Mouse (Mus musculus) spleen, postnatal 10 days (tissue): ENCODE data around the gene Mettl24.
"Not testable (repeated sequence)": the region's sequence is repeated elsewhere in the genome, so short reads cannot be mapped to it uniquely, and the experiment has no call there.

ENCODE experiments used
- DNase-seq, 2 experiments: peaks; one replicate each; pipeline ENCODE4 v3.0.0; 2021 to 2022; ENCODE audit warnings: low spot score in 2 of 2

Gene Mettl24

GRCm38 (mm10) chr10:40806221-40806620 is 123.1 kb downstream of the Mettl24 start:
- no peak for DNase-seq

GRCm38 (mm10) chr10:40809411-40809910 is 126.4 kb downstream of the Mettl24 start:
- DNase-seq: not testable (repeated sequence)

GRCm38 (mm10) chr10:40813627-40814026 is 130.5 kb downstream of the Mettl24 start:
- DNase-seq: no peak

GRCm38 (mm10) chr10:40816471-40816870 is 133.4 kb downstream of the Mettl24 start:
- no peak for DNase-seq

- no peak for DNase-seq
Observed at GRCm38 (mm10) chr10:40825952-40826351, 142.9 kb downstream of the Mettl24 start.

GRCm38 (mm10) chr10:40827706-40828105 is 144.6 kb downstream of the Mettl24 start:
- DNase-seq: no peak

- DNase-seq: no peak
Observed at GRCm38 (mm10) chr10:40830312-40830711, 147.2 kb downstream of the Mettl24 start.

GRCm38 (mm10) chr10:40831267-40831666 is 148.2 kb downstream of the Mettl24 start:
- no peak for DNase-seq

GRCm38 (mm10) chr10:40840086-40840485 is 157.0 kb downstream of the Mettl24 start:
- no peak for DNase-seq

- no peak for DNase-seq
Observed at GRCm38 (mm10) chr10:40843841-40844240, 160.8 kb downstream of the Mettl24 start.

GRCm38 (mm10) chr10:40844546-40844945 is 161.5 kb downstream of the Mettl24 start:
- no peak for DNase-seq

- no peak for DNase-seq
Observed at GRCm38 (mm10) chr10:40845626-40846025, 162.5 kb downstream of the Mettl24 start.

GRCm38 (mm10) chr10:40847176-40847874 is 164.2 kb downstream of the Mettl24 start:
- DNase-seq: no peak

- DNase-seq: no peak
Observed at GRCm38 (mm10) chr10:40850644-40851043, 167.6 kb downstream of the Mettl24 start.

- DNase-seq: no peak
Observed at GRCm38 (mm10) chr10:40851138-40851537, 168.1 kb downstream of the Mettl24 start.

- DNase-seq: no peak
Observed at GRCm38 (mm10) chr10:40855616-40856015, 172.5 kb downstream of the Mettl24 start.

- no peak for DNase-seq
Observed at GRCm38 (mm10) chr10:40856703-40857102, 173.6 kb downstream of the Mettl24 start.

GRCm38 (mm10) chr10:40857599-40857998 is 174.5 kb downstream of the Mettl24 start:
- DNase-seq: no peak
